Mouse (Mus musculus) neural tube, embryonic 15.5 days (tissue): ENCODE measurements around the gene Abca6. TPM values are rescaled to one million over a fixed set of nuclear protein-coding genes. Genes with fewer than 3 reads are reported as not detected.

Experiments
- ATAC-seq: fragments of 200-750 bp; cut with Nextera tagmentation; 2 replicates; pipeline ENCODE4 v1.8.0; 2017; ENCODE audit warnings: mild to moderate bottlenecking, moderate TSS enrichment, moderate library complexity; ENCODE audit not compliant: low FRiP score
- H3K27ac ChIP-seq: fragments of 300-500 bp; sonication (generic); replicated peaks from 2 replicates; pipeline ENCODE4 v1.5.1; 2015; ENCODE audit warnings: mild to moderate bottlenecking, inconsistent platforms
- H3K27me3 ChIP-seq: fragments of 300-500 bp; sonication (generic); replicated peaks from 2 replicates; pipeline ENCODE4 v1.6.1; 2015; ENCODE audit warnings: inconsistent platforms
- H3K36me3 ChIP-seq: fragments of 300-500 bp; sonication (generic); 2 replicates; pipeline ENCODE4 v1.6.1; 2015; ENCODE audit warnings: inconsistent platforms
- H3K4me1 ChIP-seq: fragments of 300-500 bp; sonication (generic); 2 replicates; pipeline ENCODE4 v1.6.1; 2015; ENCODE audit warnings: inconsistent platforms
- H3K4me2 ChIP-seq: fragments of 300-500 bp; sonication (generic); 2 replicates; pipeline ENCODE4 v1.6.1; 2015; ENCODE audit warnings: inconsistent platforms, mild to moderate bottlenecking, moderate library complexity
- H3K4me3 ChIP-seq: fragments of 300-500 bp; sonication (generic); replicated peaks from 2 replicates; pipeline ENCODE4 v1.5.1; 2015; ENCODE audit warnings: mild to moderate bottlenecking, inconsistent platforms
- H3K9ac ChIP-seq: fragments of 300-500 bp; sonication (generic); replicated peaks from 2 replicates; pipeline ENCODE4 v1.6.1; 2015; ENCODE audit warnings: mild to moderate bottlenecking, inconsistent platforms
- H3K9me3 ChIP-seq: fragments of 300-500 bp; sonication (generic); replicated peaks from 2 replicates; pipeline ENCODE4 v1.6.1; 2016; ENCODE audit warnings: inconsistent platforms
- whole genome bisulfite sequencing: fragments of 180-500 bp; shearing (Covaris S2); methylation state at CpG from one replicate; pipeline ENCODE4 v1.1.7; 2015; ENCODE audit warnings: mixed read lengths; 5-methylcytosine and 5-hydroxymethylcytosine counted together
- polyA plus RNA-seq: library from polyadenylated mRNA; unstranded; fragments of >200 nt; fragmentation: Nextera tagmentation; extraction: Ambion mirVana; gene quantifications from 2 replicates; pipeline ENCODE4 v1.2.1, GENCODE M21; 2015

Gene Abca6
- polyA plus RNA-seq, 1 experiment from 2014 or later, result 0.22 TPM

DNA sequence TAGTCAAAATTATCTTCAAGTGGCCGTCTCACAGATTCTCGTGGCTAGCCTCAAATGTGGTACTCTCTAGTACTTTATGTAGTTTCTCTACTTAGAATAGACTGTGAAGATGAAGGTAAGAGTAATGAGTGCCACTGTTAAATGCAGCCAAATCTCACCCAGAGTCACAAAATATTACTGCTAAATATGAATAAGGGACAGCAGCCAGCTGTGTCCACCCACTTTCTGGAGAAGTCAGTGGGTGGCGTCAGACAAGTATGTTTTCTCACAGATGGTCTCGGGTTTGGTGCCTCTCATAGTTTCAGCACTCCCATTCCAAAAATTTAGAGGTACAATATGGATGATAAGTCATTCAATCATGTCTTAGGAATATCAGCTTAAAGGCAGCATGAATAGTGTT, 56.3 kb downstream of the Abca6 start:
- ATAC-seq, result no peak
- no peaks in the 10 kb centered on the region for H3K27me3 ChIP-seq
- H3K27ac ChIP-seq, result no peak overlapping the region
- no peaks in the 10 kb centered on the region for H3K36me3 ChIP-seq
- no peak overlapping the region for H3K4me2 ChIP-seq
- H3K4me3 ChIP-seq, result no peak overlapping the region
- 92% methylated on average over 4 of the region's 4 CpGs for WGBS
- no peaks in the 10 kb centered on the region for H3K9me3 ChIP-seq
- H3K9ac ChIP-seq, result no peak overlapping the region
- no peaks in the 10 kb centered on the region for H3K4me1 ChIP-seq

DNA sequence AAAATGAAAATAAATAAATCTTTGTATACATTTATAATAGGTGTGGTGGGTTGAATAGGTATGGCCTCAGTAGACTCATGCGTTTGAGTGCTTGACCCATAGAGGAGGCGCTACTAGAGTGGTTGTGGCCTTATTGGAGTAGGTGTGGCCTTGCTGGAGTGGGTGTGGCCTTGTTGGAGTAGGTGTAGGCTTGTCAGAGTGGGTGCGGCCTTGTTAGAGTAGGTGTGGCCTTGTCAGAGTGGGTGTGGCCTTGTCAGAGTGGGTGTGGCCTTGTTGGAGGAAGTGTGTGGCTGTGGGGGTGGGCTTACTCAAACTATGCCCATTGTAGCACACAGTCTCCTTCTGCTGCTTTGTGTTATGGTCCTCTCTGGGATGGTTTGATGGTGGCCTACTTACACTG, 80.4 kb downstream of the Abca6 start:
- 96% methylated on average over 3 of the region's 3 CpGs for WGBS
- ATAC-seq, result no peak
- H3K9ac ChIP-seq, result no peak overlapping the region
- H3K27me3 ChIP-seq, result no peaks in the 10 kb centered on the region
- H3K4me3 ChIP-seq, result no peak overlapping the region
- H3K27ac ChIP-seq, result no peak overlapping the region
- no peaks in the 10 kb centered on the region for H3K36me3 ChIP-seq
- no peak overlapping the region for H3K4me2 ChIP-seq
- H3K9me3 ChIP-seq, result no peaks in the 10 kb centered on the region
- H3K4me1 ChIP-seq, result 0 out of 2 replicates have a peak, but pooled peaks cover 5% of the 10 kb centered on the region

DNA sequence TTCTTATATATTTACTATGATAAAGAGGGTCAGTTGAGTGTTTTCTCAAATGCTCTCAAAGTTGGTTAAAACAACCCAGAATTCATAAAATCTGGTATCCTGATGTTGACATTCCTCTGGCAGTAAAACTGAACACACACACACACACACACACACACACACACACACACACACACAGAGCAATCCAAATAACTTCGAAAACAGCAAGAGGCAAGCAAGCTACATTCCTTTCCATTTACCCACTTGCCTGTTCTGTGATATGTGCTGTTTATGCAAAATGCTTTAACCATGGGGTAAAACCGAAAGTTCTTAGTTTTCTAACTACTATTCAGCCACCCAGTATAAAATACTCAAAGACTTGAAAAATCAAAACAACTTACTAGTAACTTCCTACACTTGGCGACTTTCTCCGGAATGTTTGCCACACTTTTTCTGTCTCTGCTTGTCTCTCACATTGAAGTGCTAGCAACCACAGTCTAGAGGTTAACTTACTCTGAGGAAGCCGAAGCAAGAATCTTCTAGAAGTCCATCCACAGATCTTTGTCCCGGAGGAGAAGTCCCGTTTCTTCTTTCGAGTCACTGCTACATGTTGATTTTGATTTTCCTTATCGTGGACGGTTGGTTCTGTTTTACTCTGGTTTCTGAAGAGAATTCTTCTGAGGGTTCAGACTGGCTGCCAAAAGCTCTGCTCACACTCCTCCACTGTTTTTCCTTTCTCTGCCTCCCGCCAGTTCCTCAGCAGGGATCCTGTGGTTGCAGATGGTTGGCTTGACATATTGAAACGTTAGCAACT, 83.9 kb downstream of the Abca6 start, which contains the start of gene Abca9:
TSS of gene Abca9 (minus strand) at position 738 of the 793 bp plus-strand sequence.
- peak within 1 kb of the TSS; percentile 2; the same call in 1 of the 2 replicates for H3K4me2 ChIP-seq
- no peaks in the 10 kb centered on the region for H3K27me3 ChIP-seq
- ATAC-seq, result no peak
- 0 out of 2 replicates have a peak, but pooled peaks cover 5% of the 10 kb centered on the region for H3K4me1 ChIP-seq
- H3K36me3 ChIP-seq, result no peaks in the 10 kb centered on the region
- no peak within 1 kb of the TSS; the same call in 1 of the 2 replicates for H3K27ac ChIP-seq
- 69% methylated on average over 12 of the region's 12 CpGs for WGBS
- no peak within 1 kb of the TSS; the same call in 1 of the 2 replicates for H3K4me3 ChIP-seq
- no peak within 1 kb of the TSS for H3K9ac ChIP-seq
- H3K9me3 ChIP-seq, result no peaks in the 10 kb centered on the region

DNA sequence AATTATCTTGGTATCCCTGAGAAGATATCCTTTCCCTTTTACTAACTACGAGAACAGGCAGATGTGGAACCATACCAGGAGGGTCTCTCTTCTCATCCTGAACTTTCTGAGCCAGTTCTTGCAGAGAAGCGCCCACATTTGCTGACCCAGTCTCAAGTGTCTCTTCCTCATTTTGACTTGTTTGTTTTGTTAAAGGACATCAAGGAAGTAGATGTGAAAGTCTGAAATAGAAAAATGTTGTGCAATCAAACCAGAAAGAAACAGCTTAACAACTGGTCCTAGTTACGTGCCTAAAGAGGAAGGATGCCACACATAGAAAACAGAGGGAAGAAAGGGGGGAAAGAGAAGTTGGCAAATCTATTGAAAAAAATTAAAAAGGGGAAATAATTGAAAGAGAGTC, 85.8 kb downstream of the Abca6 start:
- Histone ChIP-seq H3K36me3 (no peaks in the 10 kb centered on the region), H3K27ac (no peak overlapping the region), H3K9me3 (no peaks in the 10 kb centered on the region), H3K4me3 (no peak overlapping the region), H3K27me3 (no peaks in the 10 kb centered on the region), H3K9ac (no peak overlapping the region), H3K4me2 (no peak overlapping the region), H3K4me1 (0 out of 2 replicates have a peak, but pooled peaks cover 5% of the 10 kb centered on the region)
- ATAC-seq, result no peak
- 35% methylated on average over 3 of the region's 3 CpGs for WGBS

DNA sequence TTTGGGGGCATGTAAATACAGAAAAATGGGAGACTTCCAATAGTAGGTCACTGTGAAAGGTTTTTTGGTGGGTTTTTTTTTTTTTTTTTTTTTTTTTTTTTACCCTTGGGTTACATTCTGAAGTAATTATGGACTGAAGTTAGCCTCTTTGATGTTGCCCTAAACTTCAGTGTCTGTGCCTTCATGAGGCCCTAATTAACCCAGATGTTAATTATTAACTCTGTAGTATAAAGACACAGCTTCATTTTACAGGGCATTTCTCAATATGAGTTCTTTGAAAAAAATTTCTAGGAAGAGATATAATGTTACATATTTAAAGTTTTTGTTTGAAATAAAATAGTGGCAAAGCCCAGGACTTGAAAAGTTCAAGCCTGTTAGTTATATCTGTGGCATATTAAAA, 86.2 kb downstream of the Abca6 start:
- Histone ChIP-seq H3K9me3 (no peaks in the 10 kb centered on the region), H3K36me3 (no peaks in the 10 kb centered on the region), H3K4me1 (0 out of 2 replicates have a peak, but pooled peaks cover 5% of the 10 kb centered on the region), H3K9ac (no peak overlapping the region), H3K4me3 (no peak overlapping the region), H3K27me3 (no peaks in the 10 kb centered on the region), H3K27ac (no peak overlapping the region), H3K4me2 (no peak overlapping the region)
- ATAC-seq, result no peak

DNA sequence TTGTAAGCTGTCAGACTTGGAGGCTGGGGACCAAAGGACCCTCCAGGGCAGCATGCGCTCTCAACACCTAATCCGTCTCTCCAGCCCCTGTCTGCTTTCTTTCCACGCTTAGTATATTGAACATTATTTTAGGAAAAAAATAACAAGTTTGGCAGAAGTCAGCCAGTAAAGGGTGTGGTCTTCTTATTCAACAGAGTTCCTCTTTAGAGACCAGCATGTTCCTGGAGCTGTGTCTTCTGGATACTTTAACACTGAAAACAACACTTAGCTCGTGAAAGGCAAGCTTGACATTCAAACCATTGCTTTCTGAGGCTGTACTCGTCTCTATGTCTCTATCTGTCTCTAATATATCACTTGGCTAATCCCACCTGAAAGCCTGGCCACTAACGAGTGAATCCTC, 94.5 kb downstream of the Abca6 start:
- Histone ChIP-seq H3K9ac (no peak overlapping the region), H3K36me3 (no peaks in the 10 kb centered on the region)

DNA sequence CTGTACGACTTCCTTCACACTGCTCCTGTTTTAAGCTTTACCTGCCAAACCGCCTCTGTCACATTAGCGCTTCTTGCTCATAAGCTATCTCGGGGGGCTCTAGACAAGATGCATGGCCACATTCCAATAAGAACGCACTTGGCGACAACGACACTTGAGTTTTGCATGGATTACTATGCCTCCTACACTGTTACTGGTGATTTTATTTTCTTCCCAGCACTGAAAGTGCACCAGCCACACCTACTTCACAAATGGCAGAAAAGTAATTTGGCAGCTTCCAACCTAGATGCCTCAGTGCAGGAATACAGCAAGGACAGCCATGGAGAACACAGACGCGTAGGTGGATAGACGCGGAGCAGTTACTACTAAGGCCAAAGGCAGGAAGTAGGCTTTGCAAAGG, 95.6 kb downstream of the Abca6 start:
- Histone ChIP-seq H3K4me3 (no peak overlapping the region), H3K4me1 (no peaks in the 10 kb centered on the region), H3K27ac (no peak overlapping the region), H3K36me3 (no peaks in the 10 kb centered on the region), H3K9ac (no peak overlapping the region), H3K4me2 (no peak overlapping the region), H3K27me3 (no peaks in the 10 kb centered on the region), H3K9me3 (0 out of 2 replicates have a peak, but pooled peaks cover 2% of the 10 kb centered on the region)
- WGBS, result 91% methylated on average over 11 of the region's 11 CpGs
- no peak for ATAC-seq

More for the DNA sequence above, 94.5 kb downstream of the Abca6 start:
- Histone ChIP-seq H3K4me2 (no peak overlapping the region), H3K27me3 (no peaks in the 10 kb centered on the region), H3K9me3 (no peaks in the 10 kb centered on the region), H3K4me3 (no peak overlapping the region), H3K27ac (no peak overlapping the region), H3K4me1 (no peaks in the 10 kb centered on the region)
- 80% methylated on average over 6 of the region's 6 CpGs for WGBS
- no peak for ATAC-seq

DNA sequence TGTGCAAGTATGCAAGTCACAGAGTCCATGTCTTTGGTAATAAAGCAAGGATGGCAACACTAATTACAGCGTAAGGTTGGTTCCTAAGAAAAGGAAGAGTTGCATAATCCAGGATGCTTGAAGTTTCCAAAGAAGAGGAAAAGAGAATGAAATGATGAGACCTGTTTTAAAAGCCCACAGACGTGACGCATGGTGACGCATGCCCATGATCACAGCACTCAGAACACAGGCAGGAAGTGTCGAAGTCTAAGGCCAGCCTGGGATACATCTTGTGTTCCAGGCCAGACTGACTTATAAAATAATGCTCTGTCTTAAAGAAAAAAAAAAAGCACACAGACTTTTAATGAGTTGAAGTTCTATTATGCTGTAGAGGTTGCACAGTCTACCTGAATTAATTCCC, 103.9 kb downstream of the Abca6 start:
- 0 out of 2 replicates have a peak, but pooled peaks cover 3% of the 10 kb centered on the region for H3K9me3 ChIP-seq
- no peak for ATAC-seq
- no peak overlapping the region for H3K4me3 ChIP-seq
- no peaks in the 10 kb centered on the region for H3K4me1 ChIP-seq
- H3K27ac ChIP-seq, result no peak overlapping the region
- no peaks in the 10 kb centered on the region for H3K36me3 ChIP-seq
- no peaks in the 10 kb centered on the region for H3K27me3 ChIP-seq
- WGBS, result 95% methylated on average over 5 of the region's 5 CpGs
- H3K4me2 ChIP-seq, result no peak overlapping the region
- no peak overlapping the region for H3K9ac ChIP-seq

DNA sequence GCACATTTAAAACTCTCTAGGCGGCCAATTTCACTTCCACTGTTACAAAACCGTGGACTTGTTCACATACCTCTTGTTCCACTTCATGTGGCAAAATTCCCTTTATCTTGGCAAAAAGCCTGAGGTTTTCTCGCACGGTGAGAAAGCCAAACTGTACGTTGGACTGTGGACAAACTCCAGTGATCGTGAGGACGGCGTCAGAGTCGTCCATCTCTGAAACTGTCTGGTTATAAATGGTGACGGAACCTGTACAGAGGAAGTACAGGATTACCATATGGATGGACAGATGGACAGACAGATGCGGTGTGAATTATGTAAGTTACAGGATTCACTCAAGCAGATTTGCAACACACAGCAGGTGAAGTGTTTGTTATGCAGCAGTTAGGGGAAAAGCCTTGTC, 106.2 kb downstream of the Abca6 start:
- H3K9ac ChIP-seq, result no peak overlapping the region
- H3K27me3 ChIP-seq, result no peaks in the 10 kb centered on the region
- no peak overlapping the region for H3K4me3 ChIP-seq
- WGBS, result 84% methylated on average over 11 of the region's 11 CpGs
- H3K9me3 ChIP-seq, result no peaks in the 10 kb centered on the region
- no peak for ATAC-seq
- H3K36me3 ChIP-seq, result no peaks in the 10 kb centered on the region
- no peaks in the 10 kb centered on the region for H3K4me1 ChIP-seq
- no peak overlapping the region for H3K4me2 ChIP-seq
- H3K27ac ChIP-seq, result no peak overlapping the region

DNA sequence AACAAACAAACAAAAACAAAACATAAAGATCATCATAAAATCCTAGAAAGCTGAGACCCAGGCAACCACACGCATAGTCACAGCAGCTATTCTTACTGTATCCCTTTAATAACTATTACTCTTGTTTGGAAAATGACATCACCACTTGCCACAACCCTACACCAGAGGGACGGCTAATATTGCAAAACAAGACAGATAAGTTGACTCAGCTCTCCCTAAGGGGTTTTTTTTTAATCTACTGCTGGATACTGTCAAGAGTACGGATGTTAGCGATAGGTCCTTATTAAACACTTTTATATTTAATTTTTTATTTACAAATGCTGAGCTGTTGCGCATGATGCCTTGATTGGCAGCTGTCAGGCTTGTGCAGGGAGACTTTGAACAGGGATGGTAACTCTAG, 120.8 kb downstream of the Abca6 start:
- H3K27me3 ChIP-seq, result no peaks in the 10 kb centered on the region

More for the DNA sequence above, 120.8 kb downstream of the Abca6 start:
- Histone ChIP-seq H3K27ac (no peak overlapping the region), H3K9me3 (no peaks in the 10 kb centered on the region), H3K4me2 (no peak overlapping the region), H3K4me3 (no peak overlapping the region), H3K36me3 (no peaks in the 10 kb centered on the region), H3K9ac (no peak overlapping the region), H3K4me1 (no peaks in the 10 kb centered on the region)
- no peak for ATAC-seq
- WGBS, result 90% methylated on average over 5 of the region's 5 CpGs
